Mouse (Mus musculus) liver, adult 2 months (tissue): ENCODE measurements around the gene Babam2. TPM values are rescaled to one million over a fixed set of nuclear protein-coding genes. Genes with fewer than 3 reads are reported as not detected.

Experiments
- DNase-seq: peaks from one replicate; pipeline ENCODE4 v3.0.0-alpha.2; 2011; ENCODE audit warnings: low read depth, low spot score; ENCODE audit errors: extremely low read depth
- H3K27ac ChIP-seq: fragments of 200-500 bp; replicated peaks from 2 replicates; pipeline ENCODE4 v1.5.1; 2012; ENCODE audit warnings: low read depth, mild to moderate bottlenecking, control low read depth, inconsistent platforms, low read length; ENCODE audit not compliant: insufficient read depth
- H3K27me3 ChIP-seq: fragments of 200-500 bp; 2 replicates; pipeline ENCODE4 v1.6.1; 2012; ENCODE audit warnings: mild to moderate bottlenecking, moderate library complexity, low read length, inconsistent platforms; ENCODE audit not compliant: control insufficient read depth, insufficient read depth
- H3K36me3 ChIP-seq: fragments of 200-500 bp; 2 replicates; pipeline ENCODE4 v1.6.1; 2012; ENCODE audit warnings: low read length, inconsistent platforms; ENCODE audit not compliant: control insufficient read depth, insufficient read depth
- H3K4me1 ChIP-seq: fragments of 200-500 bp; 2 replicates; pipeline ENCODE4 v1.6.1; 2011; ENCODE audit warnings: low read length; ENCODE audit not compliant: control insufficient read depth, insufficient read depth
- H3K4me3 ChIP-seq: fragments of 200-500 bp; 2 replicates; pipeline ENCODE4 v1.5.1; 2011; ENCODE audit warnings: low read depth, mild to moderate bottlenecking, control low read depth, low read length, moderate library complexity; ENCODE audit not compliant: insufficient read depth
- H3K79me2 ChIP-seq: fragments of 200-500 bp; 2 replicates; pipeline ENCODE4 v1.6.1; 2012; ENCODE audit warnings: inconsistent platforms, mild to moderate bottlenecking, low read length, moderate library complexity; ENCODE audit not compliant: control insufficient read depth, insufficient read depth
- H3K9ac ChIP-seq: fragments of 200-500 bp; 2 replicates; pipeline ENCODE4 v1.6.1; 2012; ENCODE audit warnings: low read depth, mild to moderate bottlenecking, control low read depth, inconsistent platforms, low read length
- CTCF ChIP-seq: fragments of 200-500 bp; IDR thresholded peaks from 2 replicates; pipeline ENCODE4 v1.5.1; 2011; ENCODE audit warnings: low read depth, low read length, control low read depth
- POLR2A ChIP-seq: fragments of 200-500 bp; IDR thresholded peaks from 2 replicates; pipeline ENCODE4 v1.6.1; 2011; ENCODE audit warnings: low read length, control low read depth; ENCODE audit not compliant: insufficient read depth; ENCODE audit errors: extremely low read depth
- WGBS: fragments of 180-500 bp; shearing (Covaris S2); methylation state at CpG from one replicate; pipeline ENCODE4 v1.1.7; 2018; 5-methylcytosine and 5-hydroxymethylcytosine counted together
- polyA plus RNA-seq: library from polyadenylated mRNA; depleted of rRNA; stranded (reverse); fragments of >200 nt; gene quantifications from 2 replicates; pipeline ENCODE4 v1.2.3, GENCODE M21; 2012
- total RNA-seq: library from RNA; depleted of rRNA; stranded (reverse); fragments of >200 nt; gene quantifications from 2 replicates; pipeline ENCODE4 v1.2.3, GENCODE M21; 2014

The Babam2 gene
- total and polyA plus RNA-seq, 2 experiments, result 18.9 to 20.1 TPM

DNA sequence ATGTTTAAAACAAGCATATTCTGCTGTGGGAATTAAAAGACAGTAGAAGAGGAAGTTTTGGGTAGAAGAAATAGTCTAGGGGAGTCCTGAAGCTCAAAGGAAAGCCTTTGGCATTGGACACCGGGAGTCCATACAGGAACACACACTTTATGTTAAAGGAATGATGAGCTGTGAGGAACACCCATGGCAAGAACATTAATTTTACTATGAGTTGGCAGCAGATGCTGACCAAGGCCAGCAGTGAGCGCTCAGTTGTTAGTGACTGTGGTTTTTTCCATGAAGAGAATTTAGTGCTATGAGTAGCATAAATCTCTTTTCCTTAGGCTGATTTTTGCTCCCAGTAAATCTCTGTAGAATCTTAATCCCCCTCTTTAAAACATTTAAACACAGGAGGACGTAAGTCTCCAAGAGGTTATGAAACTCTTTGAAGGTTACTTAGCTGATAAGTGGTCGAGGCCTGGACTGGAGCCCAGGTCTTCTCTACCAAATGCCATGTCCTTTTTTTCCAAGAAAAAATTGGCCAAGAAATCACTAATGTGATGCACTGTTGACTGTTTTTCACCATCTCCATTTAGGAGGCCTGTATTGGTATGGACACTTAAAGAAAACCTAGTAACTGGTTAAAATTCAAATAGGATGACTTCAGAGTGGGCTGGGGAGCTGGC lies 18.1 kb downstream of the Babam2 start:
- H3K79me2 ChIP-seq, result peaks cover 8% of the 10 kb centered on the region; the same call in 1 of the 2 replicates
- 61% methylated on average over 4 of the region's 4 CpGs for WGBS
- peaks cover 14% of the 10 kb centered on the region for H3K4me1 ChIP-seq
- TF ChIP-seq POLR2A (no peak), CTCF (no peak)
- H3K36me3 ChIP-seq, result no peaks in the 10 kb centered on the region
- no peak overlapping the region for H3K4me3 ChIP-seq
- H3K27ac ChIP-seq, result no peak overlapping the region
- H3K9ac ChIP-seq, result no peak overlapping the region
- DNase-seq, result no peak
- no peaks in the 10 kb centered on the region for H3K27me3 ChIP-seq

DNA sequence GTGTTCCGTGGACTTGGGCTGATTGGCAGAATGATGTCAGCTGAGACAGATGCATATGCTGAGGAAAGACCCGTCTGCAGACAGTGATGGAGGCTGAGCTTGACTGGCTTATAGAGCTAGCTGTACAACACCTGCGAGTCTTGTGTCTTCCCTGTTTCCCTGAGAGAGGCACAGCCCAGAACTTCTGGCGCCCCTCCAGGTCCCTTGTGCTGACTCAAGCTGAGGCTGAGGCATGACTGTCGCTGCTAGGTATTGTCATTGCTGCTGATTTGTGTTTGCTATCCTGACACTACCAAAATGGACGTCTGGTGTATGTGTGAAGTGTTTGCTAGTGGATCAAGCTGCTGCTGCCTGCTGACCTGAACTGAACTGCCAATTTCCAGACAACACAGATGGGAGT lies 27.0 kb downstream of the Babam2 start:
- no peaks in the 10 kb centered on the region; the same call in 1 of the 2 replicates for H3K4me1 ChIP-seq
- no peak for DNase-seq
- no peaks in the 10 kb centered on the region for H3K36me3 ChIP-seq
- TF ChIP-seq POLR2A (no peak), CTCF (no peak)
- H3K27me3 ChIP-seq, result no peaks in the 10 kb centered on the region
- no peak overlapping the region for H3K27ac ChIP-seq
- peaks cover 4% of the 10 kb centered on the region; the same call in 1 of the 2 replicates for H3K79me2 ChIP-seq
- 82% methylated on average over 6 of the region's 6 CpGs for WGBS
- H3K4me3 ChIP-seq, result no peak overlapping the region
- H3K9ac ChIP-seq, result no peak overlapping the region

DNA sequence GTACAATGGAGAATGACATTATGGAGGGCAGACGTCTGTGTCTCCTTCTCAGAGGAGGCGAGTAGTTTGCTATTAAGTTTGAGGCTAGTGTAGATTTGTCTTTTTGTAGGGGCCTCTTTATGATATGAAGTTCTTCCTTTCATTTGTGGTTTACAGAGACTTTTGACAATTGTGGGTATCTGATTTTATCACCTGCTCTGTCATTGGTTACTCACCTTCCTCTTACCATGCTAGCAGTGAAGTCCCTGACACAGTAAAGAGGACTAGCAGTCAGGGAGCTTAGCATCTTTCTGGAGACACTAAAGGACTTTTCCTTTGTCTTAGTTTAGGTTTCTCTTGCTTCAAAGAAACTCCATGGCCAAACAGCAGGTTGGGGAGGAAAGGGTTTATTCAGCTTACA lies 28.4 kb downstream of the Babam2 start:
- no peak for DNase-seq
- no peaks in the 10 kb centered on the region for H3K36me3 ChIP-seq
- no peak overlapping the region for H3K9ac ChIP-seq
- no peak for TF ChIP-seq CTCF
- no peak for TF ChIP-seq POLR2A
- H3K27me3 ChIP-seq, result no peaks in the 10 kb centered on the region
- peaks cover 4% of the 10 kb centered on the region; the same call in 1 of the 2 replicates for H3K79me2 ChIP-seq
- no peak overlapping the region for H3K4me3 ChIP-seq
- H3K27ac ChIP-seq, result no peak overlapping the region
- 100% methylated on average over 2 of the region's 2 CpGs for WGBS
- H3K4me1 ChIP-seq, result no peaks in the 10 kb centered on the region; the same call in 1 of the 2 replicates

DNA sequence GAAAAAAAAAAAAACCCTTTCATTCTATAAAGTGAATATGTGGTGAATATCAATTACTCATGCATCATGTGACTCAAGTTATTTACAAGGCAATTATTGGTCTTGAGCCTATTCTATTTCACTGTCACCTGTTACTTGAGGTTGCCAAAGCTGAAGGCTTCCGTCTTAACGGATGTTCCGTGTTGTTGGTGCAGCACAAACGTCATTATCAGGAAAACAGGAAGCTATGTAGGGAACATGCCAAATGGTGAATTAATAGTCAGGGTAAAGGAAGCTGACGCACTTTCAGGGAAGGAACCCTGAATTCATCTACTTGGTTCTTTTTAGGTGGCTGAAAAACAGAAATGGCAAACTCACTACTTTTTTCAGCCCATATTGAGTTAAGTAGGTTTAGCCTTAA lies 30.0 kb downstream of the Babam2 start:
- 65% methylated on average over 5 of the region's 5 CpGs for WGBS
- no peak overlapping the region for H3K27ac ChIP-seq
- no peaks in the 10 kb centered on the region for H3K36me3 ChIP-seq
- no peaks in the 10 kb centered on the region; the same call in 1 of the 2 replicates for H3K4me1 ChIP-seq
- no peak overlapping the region for H3K4me3 ChIP-seq
- TF ChIP-seq POLR2A, result no peak
- TF ChIP-seq CTCF, result no peak
- peak; percentile 51 for DNase-seq
- no peak overlapping the region for H3K9ac ChIP-seq
- H3K27me3 ChIP-seq, result no peaks in the 10 kb centered on the region
- peaks cover 4% of the 10 kb centered on the region; the same call in 1 of the 2 replicates for H3K79me2 ChIP-seq

DNA sequence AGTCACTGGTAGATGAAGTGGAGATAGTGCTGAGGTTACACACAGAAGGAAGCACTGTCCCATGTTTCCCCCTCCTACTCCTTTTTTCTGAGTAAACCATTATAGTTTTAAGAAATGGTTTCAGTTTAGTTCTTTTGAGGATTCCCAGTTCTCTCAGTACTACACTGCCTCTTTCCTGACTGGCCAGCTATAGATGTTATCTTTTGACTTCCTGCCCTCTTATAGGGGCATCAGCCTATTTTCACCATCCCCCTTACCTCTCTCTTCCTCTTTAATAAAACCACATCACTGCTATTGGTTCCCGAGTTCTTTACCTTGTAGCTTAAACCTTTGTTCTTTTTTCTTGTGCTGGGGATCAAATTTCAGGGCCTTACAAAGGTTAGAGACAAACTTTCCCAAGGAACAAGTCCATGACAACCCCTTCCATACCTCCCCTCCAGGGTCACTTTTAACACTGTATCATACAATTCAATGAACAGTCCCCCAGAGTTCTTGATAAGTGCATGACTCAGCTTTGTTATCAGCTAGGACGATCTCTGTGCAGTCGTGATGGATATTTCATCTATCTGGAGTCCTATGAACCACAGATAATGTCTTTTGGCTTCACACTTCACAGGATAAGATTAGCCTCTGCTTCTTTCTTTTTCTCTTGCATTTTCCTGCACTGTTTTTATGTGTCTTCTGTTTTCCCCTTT lies 35.3 kb downstream of the Babam2 start:
- DNase-seq, result no peak
- H3K36me3 ChIP-seq, result 0 out of 2 replicates have a peak, but pooled peaks cover 2% of the 10 kb centered on the region
- H3K79me2 ChIP-seq, result no peaks in the 10 kb centered on the region
- 66% methylated on average over 3 of the region's 3 CpGs for WGBS
- H3K4me1 ChIP-seq, result no peaks in the 10 kb centered on the region; the same call in 1 of the 2 replicates
- no peak overlapping the region for H3K4me3 ChIP-seq
- H3K27me3 ChIP-seq, result no peaks in the 10 kb centered on the region
- H3K9ac ChIP-seq, result no peak overlapping the region
- H3K27ac ChIP-seq, result no peak overlapping the region
- TF ChIP-seq POLR2A, result no peak
- no peak for TF ChIP-seq CTCF
